In the genomic region with DNA sequence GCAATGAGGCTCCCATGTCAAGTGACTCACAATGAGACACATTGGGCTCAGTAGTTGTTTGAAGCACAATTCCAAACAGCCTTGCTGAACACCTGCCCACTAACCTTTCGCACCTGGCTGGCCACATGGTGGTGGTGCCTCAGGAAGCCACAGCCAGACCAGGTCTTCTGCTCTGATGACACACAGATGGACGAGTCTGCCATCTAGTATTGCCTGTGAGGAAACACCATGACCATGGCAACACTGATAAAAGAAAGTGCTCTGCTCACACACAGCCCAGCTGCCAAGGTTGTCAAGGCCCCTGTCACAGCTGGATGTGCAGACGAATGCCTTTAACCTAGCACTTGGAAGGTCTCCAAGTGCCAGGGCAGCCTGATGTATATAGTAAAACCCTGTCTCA, we compare ENCODE assay signal across 14 mouse cellular contexts.
"Had no signal": no experiment of that assay in that cellular context is flagged by ENCODE, and none has a peak within 500 bp of the region (broad histone marks: within the 10 kb centered on the region; RNA-seq: fewer than 3 reads in every experiment).

No protein-coding gene starts in this region.

- DNase-seq: kidney, adult 11 months; kidney, adult 9 months; kidney, postnatal 4 days; lung, embryonic 14.5 days; lung, postnatal 10 days; lung, postnatal 4 days; midbrain, embryonic 14.5 days; right cerebral cortex, adult 18-20 months; thymus, postnatal 14 days had no signal

- H3K4me3 ChIP-seq: layer of hippocampus, adult 2 months; limb, embryonic 15.5 days; liver, embryonic 12.5 days had no signal

- H3K27ac ChIP-seq: kidney, postnatal 0 days; layer of hippocampus, adult 2 months; limb, embryonic 15.5 days; liver, embryonic 12.5 days; stomach, postnatal 0 days had no signal

- H3K9me3 ChIP-seq: limb, embryonic 15.5 days; liver, embryonic 12.5 days had no signal

- H3K4me1 ChIP-seq: limb, embryonic 15.5 days; liver, embryonic 12.5 days had no signal

- H3K27me3 ChIP-seq: limb, embryonic 15.5 days; liver, embryonic 12.5 days had no signal

- ATAC-seq: liver, embryonic 12.5 days had no signal
